Mouse (Mus musculus) forebrain, embryonic 12.5 days (tissue): ENCODE measurements around the gene Nkd1. TPM values are rescaled to one million over a fixed set of nuclear protein-coding genes. Genes with fewer than 3 reads are reported as not detected.

Experiments
- polyA plus RNA-seq: library from polyadenylated mRNA; unstranded; fragments of >200 nt; fragmentation: Nextera tagmentation; extraction: Ambion mirVana; gene quantifications from 2 replicates; pipeline ENCODE4 v1.2.1, GENCODE M21; 2016

The Nkd1 gene
- polyA plus RNA-seq, 1 experiment from 2014 or later: 64.4 TPM

Other genes with a start within 250 kb of the Nkd1 start
- gene Adcy7, start 249.0 kb upstream of the Nkd1 start, polyA plus RNA-seq: 2.2 and 2.5 TPM in 2 replicates
- 86.4 and 87.7 TPM in 2 replicates for gene Brd7, start 159.2 kb upstream of the Nkd1 start, polyA plus RNA-seq
- 0.60 and 0.93 TPM in 2 replicates for gene Snx20, start 114.8 kb downstream of the Nkd1 start, polyA plus RNA-seq
- 0.11 and 0.13 TPM in 2 replicates for gene Nod2, start 126.0 kb downstream of the Nkd1 start, polyA plus RNA-seq
- gene Cyld, start 175.7 kb downstream of the Nkd1 start, polyA plus RNA-seq: 14.9 and 15.3 TPM in 2 replicates